In the genomic region with DNA sequence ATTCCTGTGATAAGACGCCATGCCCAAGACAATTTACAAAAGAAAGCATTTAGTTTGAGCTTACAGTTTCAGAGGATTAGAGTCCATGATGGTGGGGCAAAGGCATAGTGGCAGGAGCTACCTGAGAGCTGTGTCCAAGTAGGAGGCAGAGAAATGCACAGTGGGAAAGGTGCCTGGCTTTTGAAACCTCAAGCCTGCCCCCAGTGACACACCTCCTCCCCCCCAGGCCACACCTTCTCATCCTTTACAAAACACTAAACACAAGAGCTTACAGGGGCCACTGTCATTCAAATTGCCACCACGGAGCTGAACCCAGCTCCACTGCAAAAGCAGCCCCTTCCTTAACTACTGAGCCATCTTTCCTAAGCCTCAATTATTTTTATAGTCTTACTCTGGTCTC, we compare ENCODE assay signal across 19 mouse cellular contexts. TPM values are rescaled to one million over a fixed set of nuclear protein-coding genes. Genes with fewer than 3 reads are reported as not detected.
A peak's percentile ranks its signal among the peaks of the same experiment; 100 is the strongest.
DNase-seq lines count a peak whose midpoint lies in the region; ATAC-seq and TF ChIP-seq lines count a peak whose summit lies in the region.
"Had no signal": no experiment of that assay in that cellular context is flagged by ENCODE, and none has a peak within 500 bp of the region (broad histone marks: within the 10 kb centered on the region; RNA-seq: fewer than 3 reads in every experiment).

No protein-coding gene starts in this region.

- H3K36me3 ChIP-seq in ES-Bruce4 (ENCODE audit: control insufficient read depth, insufficient read depth, low read length, poor library complexity, severe bottlenecking), result no peaks in the 10 kb centered on the region
- H3K36me3 ChIP-seq: embryonic facial prominence, embryonic 13.5 days; embryonic facial prominence, embryonic 15.5 days; forebrain, embryonic 10.5 days; forebrain, embryonic 12.5 days; G1E had no signal

- TF ChIP-seq CTCF in ES-Bruce4 (IDR thresholded peaks at IDR 0.05; ENCODE audit: low read depth, low read length), result no peak

- peak; percentile 83 for TF ChIP-seq EP300 in ES-Bruce4 (IDR thresholded peaks at IDR 0.05; ENCODE audit: insufficient read depth, low read depth, low read length)

- TF ChIP-seq POLR2A in ES-Bruce4 (IDR thresholded peaks at IDR 0.05; ENCODE audit: insufficient read depth, low read length), result peak; percentile 36

- H3K4me3 ChIP-seq in ES-Bruce4 (ENCODE audit: low read depth, low read length), result no peak overlapping the region
- H3K4me3 ChIP-seq: embryonic facial prominence, embryonic 13.5 days; embryonic facial prominence, embryonic 15.5 days; erythroblast, embryonic 14.5 days; forebrain, embryonic 10.5 days; forebrain, embryonic 12.5 days had no signal

- H3K27ac ChIP-seq in ES-Bruce4 (ENCODE audit: insufficient read depth, low read length), result no peak overlapping the region
- H3K27ac ChIP-seq: embryonic facial prominence, embryonic 13.5 days; embryonic facial prominence, embryonic 15.5 days; forebrain, embryonic 10.5 days; forebrain, embryonic 12.5 days had no signal

- H3K9me3 ChIP-seq in ES-Bruce4 (replicated peaks; ENCODE audit: control insufficient read depth, insufficient read depth, low read length, poor library complexity, severe bottlenecking), result no peaks in the 10 kb centered on the region
- H3K9me3 ChIP-seq: embryonic facial prominence, embryonic 15.5 days; forebrain, embryonic 12.5 days had no signal

- no peak for ATAC-seq in megakaryocyte, adult 5-6 weeks (ENCODE audit: poor library complexity, severe bottlenecking)
- ATAC-seq: activated CD4-positive, CD25-positive, alpha-beta regulatory T cell, adult 4 months; forebrain, embryonic 14.5 days; forebrain, embryonic 16.5 days; Patski had no signal

- no peak overlapping the region for H3K9ac ChIP-seq in ES-Bruce4 (ENCODE audit: low read depth, poor library complexity, severe bottlenecking)
- H3K9ac ChIP-seq: embryonic facial prominence, embryonic 13.5 days; embryonic facial prominence, embryonic 15.5 days; forebrain, embryonic 12.5 days had no signal

- H3K4me1 ChIP-seq in ES-Bruce4 (ENCODE audit: control insufficient read depth, insufficient read depth, low read length), result peaks cover 5% of the 10 kb centered on the region
- H3K4me1 ChIP-seq: forebrain, embryonic 12.5 days had no signal

- DNase-seq in ES-CJ7 (ENCODE audit: low read depth, low spot score), result peak; percentile 90
- peak; percentile 94 for DNase-seq in R1 (ENCODE audit: low read depth, low spot score)
- DNase-seq in left cerebral cortex, adult 18-20 months (ENCODE audit: low spot score in 2 of 2), result no peak
- no peak for DNase-seq in embryo, embryonic 9.5 days (ENCODE audit: extremely low spot score)
- DNase-seq: adrenal gland, adult 8-10 months; cerebellum, adult 11-12 months had no signal

- no peaks in the 10 kb centered on the region for H3K27me3 ChIP-seq in ES-Bruce4 (ENCODE audit: control insufficient read depth, insufficient read depth, low read length, poor library complexity, severe bottlenecking)
- H3K27me3 ChIP-seq: embryonic facial prominence, embryonic 13.5 days; embryonic facial prominence, embryonic 15.5 days; forebrain, embryonic 12.5 days; Patski had no signal

RNA-seq across cellular contexts. Expression of a gene that starts 34.6 kb away (rescaled TPM):
- 12.9 and 16.9 TPM in 2 replicates for polyA plus RNA-seq in ES-Bruce4 (2011; ENCODE audit: insufficient read depth, insufficient read length, low read depth, missing spikeins)
- total RNA-seq in left cerebral cortex, adult 18-20 months (2021), result 1 to 10 TPM in 1 of 2 experiments, under 1 TPM in 1; 0.56 to 4.8 TPM
- total RNA-seq in megakaryocyte, adult 5-6 weeks (2015), result 7.7 and 12.4 TPM in 2 replicates
- 7.7 and 15.2 TPM in 2 replicates for total RNA-seq in megakaryocyte, adult 5-6 weeks (2017)
- total RNA-seq: adrenal gland, adult 8-10 months had no signal
- polyA plus RNA-seq: activated CD4-positive, CD25-positive, alpha-beta regulatory T cell, adult 4 months; C2C12; Patski had no signal

RNA-seq across cellular contexts. Expression of a gene that starts 46.8 kb away (rescaled TPM):
- 12.8 and 13.9 TPM in 2 replicates for polyA plus RNA-seq in ES-Bruce4 (2011; ENCODE audit: insufficient read depth, insufficient read length, low read depth, missing spikeins)
- 1 to 10 TPM; 2.0 to 2.4 TPM for total RNA-seq in left cerebral cortex, adult 18-20 months (2021)
- 0.34 and 0.38 TPM in 2 replicates for total RNA-seq in megakaryocyte, adult 5-6 weeks (2015)
- total RNA-seq in megakaryocyte, adult 5-6 weeks (2017), result 0.07 and 0.24 TPM in 2 replicates

RNA-seq across cellular contexts. Expression of a gene that starts 51.1 kb away (rescaled TPM):
- polyA plus RNA-seq in ES-Bruce4 (2011; ENCODE audit: insufficient read depth, insufficient read length, low read depth, missing spikeins), result 67.7 and 81.1 TPM in 2 replicates
- 10 to 100 TPM; 79.3 to 88.2 TPM for total RNA-seq in left cerebral cortex, adult 18-20 months (2021)
- total RNA-seq in megakaryocyte, adult 5-6 weeks (2015), result 140 and 149 TPM in 2 replicates
- 84.8 and 108 TPM in 2 replicates for total RNA-seq in megakaryocyte, adult 5-6 weeks (2017)

Comparison
In these comparisons a context has a peak if more than half of its experiments do, and no peak if none do; other contexts are left out.
1. DNase-seq: peak in ES-CJ7 (single experiment) and R1 (single experiment); none in left cerebral cortex, adult 18-20 months (0 of 2) and embryo, embryonic 9.5 days (single experiment).